Mouse (Mus musculus): ENCODE results near the gene Naglu. TPM values are rescaled to one million over a fixed set of nuclear protein-coding genes. Genes with fewer than 3 reads are reported as not detected.

Naglu gene
- polyA plus RNA-seq, 2 experiments from 2014 or later = 6.8 to 9.0 TPM

Other genes with a start within 250 kb of the Naglu start
- gene Stat5b, start 219.3 kb upstream of the Naglu start, polyA plus RNA-seq (2017; shearing (Covaris generic)) = 10 to 100 TPM; 27.8 to 37.2 TPM
- gene Stat5a, start 210.7 kb upstream of the Naglu start, polyA plus RNA-seq (2017; shearing (Covaris generic)) = 10 to 100 TPM; 23.8 to 37.0 TPM
- gene Stat3, start 130.5 kb upstream of the Naglu start, polyA plus RNA-seq (2017; shearing (Covaris generic)) = 10 to 100 TPM; 71.0 to 82.0 TPM
- under 1 TPM; 0.12 to 0.13 TPM for gene Cavin1, start 99.1 kb upstream of the Naglu start, polyA plus RNA-seq (2017; shearing (Covaris generic))
- gene Atp6v0a1, start 60.6 kb upstream of the Naglu start, polyA plus RNA-seq (2017; shearing (Covaris generic)) = 1 to 10 TPM; 4.3 to 4.7 TPM
- gene Hsd17b1, start 8.4 kb downstream of the Naglu start, polyA plus RNA-seq (2017; shearing (Covaris generic)) = not detected
- 10 to 100 TPM; 17.9 to 22.1 TPM for gene Coasy, start 12.6 kb downstream of the Naglu start, polyA plus RNA-seq (2017; shearing (Covaris generic))
- 10 to 100 TPM; 51.8 to 71.5 TPM for gene Mlx, start 17.3 kb downstream of the Naglu start, polyA plus RNA-seq (2017; shearing (Covaris generic))
- gene Psmc3ip, start 25.4 kb downstream of the Naglu start, polyA plus RNA-seq (2017; shearing (Covaris generic)) = 10 to 100 TPM; 12.3 to 13.4 TPM
- 10 to 100 TPM; 14.4 to 24.7 TPM for gene Retreg3, start 49.9 kb downstream of the Naglu start, polyA plus RNA-seq (2017; shearing (Covaris generic))
- gene Tubg1, start 49.9 kb downstream of the Naglu start, polyA plus RNA-seq (2017; shearing (Covaris generic)) = 10 to 100 TPM; 17.7 to 26.8 TPM
- under 1 TPM; 0.68 to 0.94 TPM for gene Tubg2, start 85.9 kb downstream of the Naglu start, polyA plus RNA-seq (2017; shearing (Covaris generic))
- under 1 TPM; 0.29 to 0.33 TPM for gene Cntnap1, start 100.5 kb downstream of the Naglu start, polyA plus RNA-seq (2017; shearing (Covaris generic))
- not detected for gene Plekhh3, start 101.3 kb downstream of the Naglu start, polyA plus RNA-seq (2017; shearing (Covaris generic))
- 1 to 10 TPM; 1.5 to 1.6 TPM for gene Ccr10, start 105.4 kb downstream of the Naglu start, polyA plus RNA-seq (2017; shearing (Covaris generic))
- 10 to 100 TPM; 48.1 to 52.2 TPM for gene Ezh1, start 156.5 kb downstream of the Naglu start, polyA plus RNA-seq (2017; shearing (Covaris generic))
- gene Ramp2, start 176.0 kb downstream of the Naglu start, polyA plus RNA-seq (2017; shearing (Covaris generic)) = not detected
- gene Vps25, start 183.7 kb downstream of the Naglu start, polyA plus RNA-seq (2017; shearing (Covaris generic)) = 100 to 1,000 TPM; 122 to 153 TPM
- 1 to 10 TPM in 1 of 2 experiments, under 1 TPM in 1; 0.58 to 1.0 TPM for gene Wnk4, start 190.6 kb downstream of the Naglu start, polyA plus RNA-seq (2017; shearing (Covaris generic))
- gene Cntd1, start 209.0 kb downstream of the Naglu start, polyA plus RNA-seq (2017; shearing (Covaris generic)) = 1 to 10 TPM in 1 of 2 experiments, not detected in 1; 1.0 TPM
- gene Coa3, start 209.1 kb downstream of the Naglu start, polyA plus RNA-seq (2017; shearing (Covaris generic)) = 100 to 1,000 TPM; 109 to 144 TPM
- gene Becn1, start 232.3 kb downstream of the Naglu start, polyA plus RNA-seq (2017; shearing (Covaris generic)) = 10 to 100 TPM; 79.0 to 81.0 TPM
- gene Psme3, start 246.2 kb downstream of the Naglu start, polyA plus RNA-seq (2017; shearing (Covaris generic)) = 10 to 100 TPM; 37.1 to 53.3 TPM